In genomic region chr7:115844431-115844830, GRCm38 (mm10) we compare ENCODE assay signal across 8 mouse cellular contexts.
DNase-seq lines count a peak whose midpoint lies in the region; ATAC-seq and TF ChIP-seq lines count a peak whose summit lies in the region.

No protein-coding gene starts in this region.

- peaks cover 4% of the 10 kb centered on the region for H3K4me1 ChIP-seq in kidney, adult 2 months (ENCODE audit: control insufficient read depth, insufficient read depth, low read length)
- no peaks in the 10 kb centered on the region for H3K4me1 ChIP-seq in midbrain, embryonic 16.5 days (ENCODE audit: control insufficient read depth, insufficient read depth, low read length)

- TF ChIP-seq CTCF in kidney, adult 2 months (conservative IDR thresholded peaks at IDR 0.05; ENCODE audit: insufficient read depth, insufficient read length, low read depth, low read length): no peak

- no peak overlapping the region for H3K4me3 ChIP-seq in kidney, adult 2 months (ENCODE audit: insufficient read depth, low read depth, low read length)
- H3K4me3 ChIP-seq in midbrain, embryonic 16.5 days (ENCODE audit: low read depth, low read length): no peak overlapping the region

- H3K9ac ChIP-seq in midbrain, embryonic 16.5 days (ENCODE audit: low read depth, low read length): no peak overlapping the region

- H3K36me3 ChIP-seq in kidney, adult 2 months (ENCODE audit: control insufficient read depth, insufficient read depth, low read length): no peaks in the 10 kb centered on the region
- H3K36me3 ChIP-seq in midbrain, embryonic 16.5 days (ENCODE audit: control insufficient read depth, insufficient read depth, low read length): no peaks in the 10 kb centered on the region

- DNase-seq in kidney, adult 2 months: peak; percentile 86
- DNase-seq in kidney, postnatal 4 days: no peak
- peak; percentile 61 for DNase-seq in c-Kit-negative CD71-positive TER-119-positive erythroid progenitor cells, embryonic 14.5 days (ENCODE audit: low read depth, low spot score)
- DNase-seq in heart, postnatal 4 days: peak; percentile 55
- peak; percentile 76 for DNase-seq in skeletal muscle tissue, adult 2 months (ENCODE audit: low read depth, low spot score)
- no peak for DNase-seq in thymus, postnatal 36 days

- H3K4me2 ChIP-seq in midbrain, embryonic 16.5 days (ENCODE audit: low read length): no peak overlapping the region

- 54% methylated on average over 6 of the region's 6 CpGs for WGBS in kidney, adult 2 months
- WGBS in midbrain, embryonic 16.5 days: 95% methylated on average over 6 of the region's 6 CpGs

- no peaks in the 10 kb centered on the region for H3K9me3 ChIP-seq in midbrain, embryonic 16.5 days (replicated peaks; ENCODE audit: control insufficient read depth, low read length, poor library complexity, severe bottlenecking)

- peak overlapping the region; percentile 10; the same call in 1 of the 2 replicates for H3K27ac ChIP-seq in kidney, adult 2 months (ENCODE audit: insufficient read depth, low read depth, low read length)
- no peak overlapping the region for H3K27ac ChIP-seq in midbrain, embryonic 16.5 days (ENCODE audit: low read length)

- H3K27me3 ChIP-seq in kidney, adult 2 months (replicated peaks; ENCODE audit: control insufficient read depth, insufficient read depth, low read length): no peaks in the 10 kb centered on the region
- H3K27me3 ChIP-seq in midbrain, embryonic 16.5 days (ENCODE audit: control insufficient read depth, insufficient read depth, low read depth, low read length): no peaks in the 10 kb centered on the region

- ATAC-seq in cerebellum, adult (ENCODE audit: insufficient number of reproducible peaks, low FRiP score, low TSS enrichment): no peak
- no peak for ATAC-seq in midbrain, embryonic 16.5 days

- no peak for TF ChIP-seq POLR2A in kidney, adult 2 months (IDR thresholded peaks at IDR 0.05; ENCODE audit: low read depth, low read length)

Comparison
In these comparisons a context has a peak if more than half of its experiments do, and no peak if none do; other contexts are left out.
1. DNase-seq: peak in kidney, adult 2 months (single experiment), c-Kit-negative CD71-positive TER-119-positive erythroid progenitor cells, embryonic 14.5 days (single experiment), heart, postnatal 4 days (single experiment) and skeletal muscle tissue, adult 2 months (single experiment); none in kidney, postnatal 4 days (0 of 2) and thymus, postnatal 36 days (0 of 2).